Mouse (Mus musculus) neural tube, postnatal 0 days (tissue): ENCODE results near the gene Gm4131. TPM values are rescaled to one million over a fixed set of nuclear protein-coding genes. Genes with fewer than 3 reads are reported as not detected.

Experiments used
- polyA plus RNA-seq: library from polyadenylated mRNA; unstranded; fragments of >200 nt; fragmentation: Nextera tagmentation; extraction: Ambion mirVana; gene quantifications from 2 replicates; pipeline ENCODE4 v1.2.1, GENCODE M21; 2015

The Gm4131 gene
- polyA plus RNA-seq, result 0.22 TPM in 1 of 2 replicates, not detected in the other

GRCm38 (mm10) chr14:62566821-62567220 lies at the start of gene Gm4131:
Gm4131 (minus strand) TSS chr14:62566921.

DNA sequence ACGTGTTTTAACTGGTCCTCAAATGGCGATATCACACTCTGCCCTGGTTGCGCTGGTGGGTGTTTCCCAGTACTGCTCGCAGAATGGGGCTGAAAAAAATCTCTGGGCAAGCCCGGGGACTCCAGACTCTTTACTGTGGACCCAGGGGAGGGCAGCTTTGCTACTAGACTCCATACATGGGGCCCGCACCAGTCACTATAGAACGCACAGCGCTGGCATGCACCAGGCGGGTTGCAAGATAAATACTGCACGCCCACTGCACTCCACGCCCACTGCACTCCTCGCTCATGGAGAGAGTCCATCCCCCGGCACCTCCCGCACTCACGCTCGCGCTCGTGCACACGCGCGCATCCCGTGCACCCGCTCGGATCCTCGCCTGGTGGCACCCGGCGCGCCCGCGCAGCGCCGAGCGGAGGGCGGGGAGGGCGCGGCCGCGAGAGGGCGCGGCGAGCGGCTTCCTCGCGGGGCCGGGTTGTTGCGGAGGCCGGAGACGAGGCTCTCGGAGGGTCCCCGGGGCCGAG lies 11.4 kb downstream of the Gm4131 start, which contains the start of gene Fam124a:
Gene Fam124a (plus strand): TSS at position 429 of the 521 bp plus-strand sequence.

DNA sequence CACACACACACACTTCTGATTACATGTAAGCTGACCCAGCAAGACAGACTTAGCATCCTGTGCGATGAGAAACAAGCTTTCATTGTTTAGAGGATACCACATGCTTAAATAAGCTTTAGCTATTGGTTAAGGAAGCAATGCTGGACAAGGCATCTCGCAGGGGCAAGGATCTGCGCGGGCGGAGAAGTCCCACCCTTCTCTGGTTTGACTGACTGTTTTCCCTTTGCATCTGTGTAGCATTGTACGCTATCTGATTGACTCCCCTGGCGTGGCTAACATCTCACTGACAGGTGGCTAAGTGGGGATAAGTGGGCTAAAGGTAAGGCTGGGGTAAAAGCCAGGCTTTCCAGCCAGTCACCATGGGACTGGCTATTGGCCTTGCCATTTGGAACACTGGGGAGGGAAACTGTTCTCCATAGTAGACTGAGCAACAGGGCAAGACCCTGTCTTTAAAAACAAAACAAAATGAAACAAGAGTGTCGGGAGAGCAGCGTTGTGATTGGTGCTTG lies 110.4 kb downstream of the Gm4131 start, which contains the start of gene Gucy1b2:
Gene Gucy1b2 (minus strand): TSS at position 51 of the 509 bp plus-strand sequence.

Other genes starting within 250 kb of the Gm4131 start
- 0.44 and 0.45 TPM in 2 replicates for gene Gucy1b2, start 110.6 kb downstream of the Gm4131 start, polyA plus RNA-seq
- gene Fam124a, start 11.2 kb downstream of the Gm4131 start, polyA plus RNA-seq, result 54.3 and 75.2 TPM in 2 replicates
- 0.14 TPM in 1 of 2 replicates, not detected in the other for gene Serpine3, start 96.7 kb upstream of the Gm4131 start, polyA plus RNA-seq
- 12.4 and 12.8 TPM in 2 replicates for gene Ints6, start 194.2 kb upstream of the Gm4131 start, polyA plus RNA-seq